Mouse (Mus musculus) granulocyte monocyte progenitor cell, adult 5-6 weeks (primary cell): Measurements from ENCODE around the gene Bckdha. TPM values are rescaled to one million over a fixed set of nuclear protein-coding genes. Genes with fewer than 3 reads are reported as not detected.

Experiments used
- ATAC-seq: replicated peaks from 2 replicates; pipeline ENCODE4 v1.8.0; 2016; ENCODE audit warnings: mild to moderate bottlenecking, moderate TSS enrichment, inconsistent platforms; ENCODE audit not compliant: poor library complexity, severe bottlenecking
- total RNA-seq, 2 experiments: library from RNA; stranded (forward) in 1 of 2; stranded (reverse) in 1 of 2; fragments of 200-712, 200-1000 nt in 1 of 2; fragments of >200 nt in 1 of 2; fragmentation: Nextera tagmentation in 1 of 2; gene quantifications; 2 replicates each; pipeline ENCODE4 v1.2.3; 2014 to 2017

Bckdha gene
- 42.3 and 76.3 TPM in 2 replicates for total RNA-seq (2014; fragmentation: Nextera tagmentation)
- 59.8 and 64.6 TPM in 2 replicates for total RNA-seq (2017)

GRCm38 (mm10) chr7:25658657-25659472 is at the start of gene Bckdha, which contains the start of gene Exosc5:
Bckdha (minus strand) TSS chr7:25658981.
Exosc5 (plus strand) TSS chr7:25659164.
- peak; percentile 94 for ATAC-seq

GRCm38 (mm10) chr7:25707581-25708292 is 49.0 kb upstream of the Bckdha start:
- peak; percentile 21 for ATAC-seq

GRCm38 (mm10) chr7:25706578-25707170 is 47.9 kb upstream of the Bckdha start:
- ATAC-seq: peak; percentile 62

GRCm38 (mm10) chr7:25705801-25706251 is 47.0 kb upstream of the Bckdha start:
- peak; percentile 11 for ATAC-seq

- no peak for ATAC-seq
Measured at GRCm38 (mm10) chr7:25704716-25705364, 46.1 kb upstream of the Bckdha start.

- ATAC-seq: no peak
Measured at GRCm38 (mm10) chr7:25703793-25704494, 45.2 kb upstream of the Bckdha start.

GRCm38 (mm10) chr7:25702350-25702749 is 43.6 kb upstream of the Bckdha start:
- no peak for ATAC-seq

GRCm38 (mm10) chr7:25700732-25701131 is 42.0 kb upstream of the Bckdha start:
- ATAC-seq: no peak

- ATAC-seq: no peak
Measured at GRCm38 (mm10) chr7:25699851-25700250, 41.1 kb upstream of the Bckdha start.

- no peak for ATAC-seq
Measured at GRCm38 (mm10) chr7:25694104-25694503, 35.3 kb upstream of the Bckdha start.

- no peak for ATAC-seq
Measured at GRCm38 (mm10) chr7:25690051-25690450, 31.3 kb upstream of the Bckdha start.

GRCm38 (mm10) chr7:25689603-25690021 is 30.8 kb upstream of the Bckdha start:
- peak; percentile 0; the same call in 1 of the 2 replicates for ATAC-seq

GRCm38 (mm10) chr7:25688810-25689586 is 30.2 kb upstream of the Bckdha start:
- ATAC-seq: peak; percentile 70

GRCm38 (mm10) chr7:25687811-25688401 is 29.1 kb upstream of the Bckdha start:
- peak; percentile 8 for ATAC-seq

GRCm38 (mm10) chr7:25686680-25687531 is 28.1 kb upstream of the Bckdha start, which contains the start of gene Tgfb1:
Tgfb1 (plus strand) TSS chr7:25687002.
- peak; percentile 33 for ATAC-seq

- no peak for ATAC-seq
Measured at GRCm38 (mm10) chr7:25685926-25686470, 27.2 kb upstream of the Bckdha start.

- no peak for ATAC-seq
Measured at GRCm38 (mm10) chr7:25684659-25685058, 25.9 kb upstream of the Bckdha start.
